8 mouse cellular contexts compared by ENCODE assay signal in genomic region chr12:71137686-71138085, GRCm38 (mm10). TPM values are rescaled to one million over a fixed set of nuclear protein-coding genes. Genes with fewer than 3 reads are reported as not detected.
DNase-seq lines count a peak whose midpoint lies in the region; ATAC-seq lines count a peak whose summit lies in the region.

No protein-coding gene starts in this region.

- no peak for ATAC-seq in liver, embryonic 12.5 days

- H3K27me3 ChIP-seq in liver, embryonic 12.5 days (replicated peaks) = no peaks in the 10 kb centered on the region

- H3K4me2 ChIP-seq in liver, embryonic 12.5 days = peak overlapping the region; percentile 97

- peak overlapping the region; percentile 91 for H3K9ac ChIP-seq in liver, embryonic 12.5 days

- no peak overlapping the region; the same call in none of the 2 replicates for H3K27ac ChIP-seq in liver, embryonic 12.5 days

- H3K4me3 ChIP-seq in liver, embryonic 12.5 days = peak overlapping the region; percentile 87

- H3K4me1 ChIP-seq in liver, embryonic 12.5 days = peaks cover 24% of the 10 kb centered on the region

- WGBS in liver, embryonic 12.5 days (ENCODE audit: insufficient replicate concordance) = 3% methylated on average over 11 of the region's 11 CpGs

- peak; percentile 5 for DNase-seq in embryo, embryonic 11 days
- DNase-seq in embryo, embryonic 10 days (ENCODE audit: low spot score) = no peak
- DNase-seq in thymus, postnatal 4 days = peak; percentile 15
- no peak for DNase-seq in thymus, postnatal 25 days
- no peak for DNase-seq in right cerebral cortex, postnatal 36 days (ENCODE audit: low spot score in 2 of 2)
- no peak for DNase-seq in right cerebral cortex, postnatal 4 days
- DNase-seq in cerebellum, postnatal 10 days = no peak

- peaks cover 49% of the 10 kb centered on the region for H3K36me3 ChIP-seq in liver, embryonic 12.5 days

- no peaks in the 10 kb centered on the region for H3K9me3 ChIP-seq in liver, embryonic 12.5 days (replicated peaks)

RNA-seq across cellular contexts. Expression of gene 2700049A03Rik, which starts 1.0 kb away (rescaled TPM):
- polyA plus RNA-seq in liver, embryonic 12.5 days (2016; fragmentation: Nextera tagmentation; extraction: Ambion mirVana) = 7.3 and 8.0 TPM in 2 replicates

RNA-seq across cellular contexts. Expression of gene Timm9, which starts 1.2 kb away (rescaled TPM):
- 77.2 and 84.2 TPM in 2 replicates for polyA plus RNA-seq in liver, embryonic 12.5 days (2016; fragmentation: Nextera tagmentation; extraction: Ambion mirVana)

RNA-seq across cellular contexts. Expression of gene Tomm20l, which starts 26.5 kb away (rescaled TPM):
- polyA plus RNA-seq in liver, embryonic 12.5 days (2016; fragmentation: Nextera tagmentation; extraction: Ambion mirVana) = not detected in 2 replicates

Comparison
In these comparisons a context has a peak if more than half of its experiments do, and no peak if none do; other contexts are left out.
1. DNase-seq: peak in embryo, embryonic 11 days (single experiment) and thymus, postnatal 4 days (single experiment); none in embryo, embryonic 10 days (single experiment), thymus, postnatal 25 days (single experiment), right cerebral cortex, postnatal 36 days (0 of 2), right cerebral cortex, postnatal 4 days (single experiment) and cerebellum, postnatal 10 days (0 of 2).